Mouse (Mus musculus) effector memory CD4-positive, alpha-beta T cell, adult 7 months (primary cell): Measurements from ENCODE around the gene Plscr4. TPM values are rescaled to one million over a fixed set of nuclear protein-coding genes. Genes with fewer than 3 reads are reported as not detected.

Experiments
- polyA plus RNA-seq: library from polyadenylated mRNA; unstranded; fragments of 100-300 nt; shearing (Covaris generic); gene quantifications from one replicate; pipeline ENCODE4 v1.2.1, GENCODE M21; 2017

Plscr4 gene
- polyA plus RNA-seq = 1.4 TPM

GRCm38 (mm10) chr9:92457261-92458058 lies at the start of gene Plscr4:
Gene Plscr4 (plus strand): TSS chr9:92457373.

Other genes with a start within 250 kb of the Plscr4 start
- 71.1 TPM for gene Plscr1, start 207.6 kb upstream of the Plscr4 start, polyA plus RNA-seq
- gene Plscr2, start 181.8 kb upstream of the Plscr4 start, polyA plus RNA-seq = 0.56 TPM
- not detected for gene 1700057G04Rik, start 148.0 kb upstream of the Plscr4 start, polyA plus RNA-seq
- gene Plod2, start 84.8 kb downstream of the Plscr4 start, polyA plus RNA-seq = 0.91 TPM